Mouse (Mus musculus) MEL (cell line): ENCODE data around the gene Gmpr2. TPM values are rescaled to one million over a fixed set of nuclear protein-coding genes. Genes with fewer than 3 reads are reported as not detected.

Source experiments
- DNase-seq: peaks from one replicate; pipeline ENCODE4 v3.0.0; 2011; ENCODE audit warnings: low read depth, low spot score
- H3K27ac ChIP-seq: 2 replicates; pipeline ENCODE4 v1.5.1; 2012; ENCODE audit warnings: low read depth, mild to moderate bottlenecking, control low read depth, low read length, moderate library complexity; ENCODE audit not compliant: control insufficient read depth
- H3K27me3 ChIP-seq, 2 experiments: fragments of 150-350 bp in 1 of 2; sonication (generic) in 1 of 2; 2 replicates each; pipeline ENCODE4 v1.6.1; 2012; ENCODE audit warnings: low read length in 2 of 2, mild to moderate bottlenecking in 2 of 2, improper control_type of control experiment in 1 of 2, moderate library complexity in 1 of 2; ENCODE audit not compliant: insufficient read depth in 2 of 2, control insufficient read depth in 1 of 2
- H3K36me3 ChIP-seq, 2 experiments: 2 replicates each; pipeline ENCODE4 v1.6.1; 2012 to 2014; ENCODE audit warnings: low read length in 2 of 2, improper control_type of control experiment in 1 of 2, inconsistent platforms in 1 of 2, mild to moderate bottlenecking in 1 of 2; ENCODE audit not compliant: insufficient read depth in 2 of 2, control insufficient read depth in 1 of 2
- H3K4me1 ChIP-seq, 2 experiments: fragments of 150-350 bp in 1 of 2; sonication (generic) in 1 of 2; 2 replicates each; pipeline ENCODE4 v1.6.1; 2012; ENCODE audit warnings: low read length in 2 of 2, improper control_type of control experiment in 1 of 2, mild to moderate bottlenecking in 1 of 2; ENCODE audit not compliant: insufficient read depth in 2 of 2, control insufficient read depth in 1 of 2
- H3K4me3 ChIP-seq, 2 experiments: fragments of 150-350 bp in 1 of 2; sonication (generic) in 1 of 2; 2 replicates each; pipeline ENCODE4 v1.5.1; 2012; ENCODE audit warnings: low read depth in 2 of 2, low read length in 2 of 2, mild to moderate bottlenecking in 2 of 2, moderate library complexity in 2 of 2, control low read depth in 1 of 2, improper control_type of control experiment in 1 of 2; ENCODE audit not compliant: control insufficient read depth in 1 of 2, insufficient read depth in 1 of 2
- H3K79me2 ChIP-seq: 2 replicates; pipeline ENCODE4 v1.6.1; 2012; ENCODE audit warnings: mild to moderate bottlenecking, low read length, moderate library complexity; ENCODE audit not compliant: control insufficient read depth, poor library complexity, insufficient read depth
- H3K9ac ChIP-seq: 2 replicates; pipeline ENCODE4 v1.6.1; 2012; ENCODE audit warnings: low read depth, mild to moderate bottlenecking, control low read depth, low read length, moderate library complexity; ENCODE audit not compliant: control insufficient read depth, poor library complexity, severe bottlenecking
- H3K9me3 ChIP-seq: fragments of 150-350 bp; sonication (generic); replicated peaks from 2 replicates; pipeline ENCODE4 v1.6.1; 2012; ENCODE audit warnings: mild to moderate bottlenecking, low read length, improper control_type of control experiment, moderate library complexity; ENCODE audit not compliant: insufficient read depth
- BHLHE40 ChIP-seq: IDR thresholded peaks from 2 replicates; pipeline ENCODE4 v1.6.1; 2012; ENCODE audit warnings: low read depth, mild to moderate bottlenecking, inconsistent platforms, low read length, improper control_type of control experiment, borderline replicate concordance
- CHD1 ChIP-seq: IDR thresholded peaks from 2 replicates; pipeline ENCODE4 v1.6.1; 2012; ENCODE audit warnings: low read depth, mild to moderate bottlenecking, inconsistent platforms, low read length, improper control_type of control experiment
- CHD2 ChIP-seq: IDR thresholded peaks from 2 replicates; pipeline ENCODE4 v1.6.1; 2011; ENCODE audit warnings: low read length, improper control_type of control experiment
- CTCF ChIP-seq, 3 experiments: IDR thresholded peaks in 2 of 3; conservative IDR thresholded peaks in 1 of 3; 2 replicates each; pipeline ENCODE4 v1.5.1; 2011 to 2012; ENCODE audit warnings: low read length in 3 of 3, low read depth in 2 of 3, mild to moderate bottlenecking in 2 of 3, improper control_type of control experiment in 1 of 3, inconsistent platforms in 1 of 3, mixed read lengths in 1 of 3, moderate library complexity in 1 of 3; ENCODE audit not compliant: control insufficient read depth in 1 of 3, insufficient read depth in 1 of 3, poor library complexity in 1 of 3, severe bottlenecking in 1 of 3
- E2F4 ChIP-seq: IDR thresholded peaks from 2 replicates; pipeline ENCODE4 v1.6.1; 2011; ENCODE audit warnings: low read depth, low read length, improper control_type of control experiment, borderline replicate concordance
- ELF1 ChIP-seq: IDR thresholded peaks from 2 replicates; pipeline ENCODE4 v1.6.1; 2014; ENCODE audit warnings: low read depth, mild to moderate bottlenecking, inconsistent platforms, low read length, improper control_type of control experiment, moderate library complexity
- ETS1 ChIP-seq: IDR thresholded peaks from 2 replicates; pipeline ENCODE4 v1.6.1; 2012; ENCODE audit warnings: low read depth, mild to moderate bottlenecking, inconsistent platforms, low read length, improper control_type of control experiment, moderate library complexity
- GABPA ChIP-seq: IDR thresholded peaks from 2 replicates; pipeline ENCODE4 v1.6.1; 2012; ENCODE audit warnings: low read depth, mild to moderate bottlenecking, inconsistent platforms, low read length, improper control_type of control experiment, moderate library complexity
- GATA1 ChIP-seq: IDR thresholded peaks from 2 replicates; pipeline ENCODE4 v1.6.1; 2011; ENCODE audit warnings: low read depth, low read length, improper control_type of control experiment
- HCFC1 ChIP-seq: IDR thresholded peaks from 2 replicates; pipeline ENCODE4 v1.6.1; 2012; ENCODE audit warnings: low read depth, mild to moderate bottlenecking, inconsistent platforms, low read length, improper control_type of control experiment, moderate library complexity
- JUND ChIP-seq: IDR thresholded peaks from 2 replicates; pipeline ENCODE4 v1.6.1; 2011; ENCODE audit warnings: low read depth, mild to moderate bottlenecking, improper control_type of control experiment, low read length
- MAFK ChIP-seq: IDR thresholded peaks from 2 replicates; pipeline ENCODE4 v1.6.1; 2011; ENCODE audit warnings: low read depth, mild to moderate bottlenecking, low read length, improper control_type of control experiment, borderline replicate concordance
- MAX ChIP-seq: IDR thresholded peaks from 2 replicates; pipeline ENCODE4 v1.6.1; 2011; ENCODE audit warnings: low read length, improper control_type of control experiment
- MAZ ChIP-seq: IDR thresholded peaks from 2 replicates; pipeline ENCODE4 v1.6.1; 2012; ENCODE audit warnings: low read depth, mild to moderate bottlenecking, inconsistent platforms, low read length, improper control_type of control experiment
- MEF2A ChIP-seq: IDR thresholded peaks from 2 replicates; pipeline ENCODE4 v1.6.1; 2014; ENCODE audit warnings: low read depth, mild to moderate bottlenecking, inconsistent platforms, low read length, improper control_type of control experiment; ENCODE audit not compliant: poor library complexity, insufficient replicate concordance, severe bottlenecking; ENCODE audit errors: extremely low read depth
- MYC ChIP-seq: IDR thresholded peaks from 2 replicates; pipeline ENCODE4 v1.6.1; 2011; ENCODE audit warnings: low read depth, mild to moderate bottlenecking, low read length, improper control_type of control experiment, moderate library complexity
- NRF1 ChIP-seq: IDR thresholded peaks from 2 replicates; pipeline ENCODE4 v1.6.1; 2014; ENCODE audit warnings: low read depth, mild to moderate bottlenecking, inconsistent platforms, low read length, improper control_type of control experiment, moderate library complexity; ENCODE audit not compliant: poor library complexity, insufficient read depth, severe bottlenecking
- POLR2A ChIP-seq, 2 experiments: IDR thresholded peaks; 2 replicates each; pipeline ENCODE4 v1.6.1; 2011 to 2012; ENCODE audit warnings: low read length in 2 of 2, mild to moderate bottlenecking in 2 of 2, control low read depth in 1 of 2, improper control_type of control experiment in 1 of 2, low read depth in 1 of 2, moderate library complexity in 1 of 2; ENCODE audit not compliant: control insufficient read depth in 1 of 2, insufficient read depth in 1 of 2, poor library complexity in 1 of 2
- POLR2AphosphoS2 ChIP-seq: IDR thresholded peaks from 2 replicates; pipeline ENCODE4 v1.6.1; 2011; ENCODE audit warnings: low read length, improper control_type of control experiment
- POLR2AphosphoS5 ChIP-seq: IDR thresholded peaks from 2 replicates; pipeline ENCODE4 v1.6.1; 2012; ENCODE audit warnings: low read depth, borderline replicate concordance, mild to moderate bottlenecking, inconsistent platforms, low read length, moderate library complexity, mixed read lengths
- RAD21 ChIP-seq: IDR thresholded peaks from 2 replicates; pipeline ENCODE4 v1.6.1; 2011; ENCODE audit warnings: mild to moderate bottlenecking, low read depth, low read length, improper control_type of control experiment
- SMC3 ChIP-seq: IDR thresholded peaks from 2 replicates; pipeline ENCODE4 v1.6.1; 2011; ENCODE audit warnings: low read depth, low read length, improper control_type of control experiment
- TCF12 ChIP-seq: IDR thresholded peaks from 2 replicates; pipeline ENCODE4 v1.6.1; 2014; ENCODE audit warnings: low read depth, mild to moderate bottlenecking, inconsistent platforms, low read length, improper control_type of control experiment, moderate library complexity
- USF1 ChIP-seq: IDR thresholded peaks from 2 replicates; pipeline ENCODE4 v1.6.1; 2014; ENCODE audit warnings: low read depth, mild to moderate bottlenecking, inconsistent platforms, low read length, improper control_type of control experiment, moderate library complexity
- ZC3H11A ChIP-seq: IDR thresholded peaks from 2 replicates; pipeline ENCODE4 v1.6.1; 2012; ENCODE audit warnings: low read depth, mild to moderate bottlenecking, inconsistent platforms, low read length, improper control_type of control experiment
- ZKSCAN1 ChIP-seq: IDR thresholded peaks from 2 replicates; pipeline ENCODE4 v1.6.1; 2012; ENCODE audit warnings: low read depth, mild to moderate bottlenecking, inconsistent platforms, low read length, improper control_type of control experiment, moderate library complexity
- ZMIZ1 ChIP-seq: IDR thresholded peaks from 2 replicates; pipeline ENCODE4 v1.6.1; 2012; ENCODE audit warnings: low read depth, mild to moderate bottlenecking, inconsistent platforms, low read length, improper control_type of control experiment, moderate library complexity
- ZNF384 ChIP-seq: IDR thresholded peaks from 2 replicates; pipeline ENCODE4 v1.6.1; 2012; ENCODE audit warnings: low read depth, mild to moderate bottlenecking, inconsistent platforms, low read length, improper control_type of control experiment
- polyA plus RNA-seq, 2 experiments: library from polyadenylated mRNA; stranded (reverse) in 1 of 2; unstranded in 1 of 2; fragments of >175 nt in 1 of 2; fragments of >200 nt in 1 of 2; gene quantifications; 2 replicates each; pipeline versions ENCODE4 v1.2.1 to v1.2.4; 2012; ENCODE audit warnings: low replicate concordance in 2 of 2, low read depth in 1 of 2; ENCODE audit not compliant: insufficient read length in 2 of 2, insufficient read depth in 1 of 2, missing spikeins in 1 of 2
- total RNA-seq: library from RNA; depleted of rRNA; stranded (reverse); fragments of 300-350 nt; gene quantifications from 2 replicates; pipeline ENCODE4 v1.2.3, GENCODE M21; 2012

Gmpr2 gene
- total and polyA plus RNA-seq, 3 experiments, result 22.3 to 28.8 TPM; not detected in 1

GRCm38 (mm10) chr14:55642679-55643059 is 29.1 kb upstream of the Gmpr2 start:
- Histone ChIP-seq H3K36me3 (peaks cover 3 to 15% of the 10 kb centered on the region in 2 experiments; a peak in 3 of 4 replicates), H3K9me3 (no peaks in the 10 kb centered on the region), H3K27me3 (no peaks in the 10 kb centered on the region), H3K79me2 (peaks cover 42% of the 10 kb centered on the region), H3K4me1 (peaks cover 0 to 14% of the 10 kb centered on the region in 2 experiments; a peak in 2 of 4 replicates), H3K27ac (peak overlapping the region; percentile 86), H3K9ac (peak overlapping the region; percentile 87), H3K4me3 (peak overlapping the region; percentile 76 to 83)
- TF ChIP-seq CHD1 (no peak), ZC3H11A (no peak), ZKSCAN1 (no peak), CTCF (IDR thresholded peaks at IDR 0.05 in 2 of 3, conservative IDR thresholded peaks at IDR 0.05 in 1 of 3; ENCODE audit: control insufficient read depth in 1 of 3, insufficient read depth in 1 of 3, low read depth in 2 of 3, low read length in 3 of 3, poor library complexity in 1 of 3, severe bottlenecking in 1 of 3) (no peak), POLR2A (IDR thresholded peaks at IDR 0.05; ENCODE audit: control insufficient read depth in 1 of 2, insufficient read depth in 1 of 2, low read depth in 1 of 2, low read length in 2 of 2, poor library complexity in 1 of 2) (no peak), USF1 (no peak), ELF1 (no peak), POLR2AphosphoS2 (no peak), TCF12 (no peak), SMC3 (no peak), ZMIZ1 (no peak), MAFK (no peak), MEF2A (no peak), CHD2 (no peak), JUND (no peak)
- no peak for DNase-seq

DNA sequence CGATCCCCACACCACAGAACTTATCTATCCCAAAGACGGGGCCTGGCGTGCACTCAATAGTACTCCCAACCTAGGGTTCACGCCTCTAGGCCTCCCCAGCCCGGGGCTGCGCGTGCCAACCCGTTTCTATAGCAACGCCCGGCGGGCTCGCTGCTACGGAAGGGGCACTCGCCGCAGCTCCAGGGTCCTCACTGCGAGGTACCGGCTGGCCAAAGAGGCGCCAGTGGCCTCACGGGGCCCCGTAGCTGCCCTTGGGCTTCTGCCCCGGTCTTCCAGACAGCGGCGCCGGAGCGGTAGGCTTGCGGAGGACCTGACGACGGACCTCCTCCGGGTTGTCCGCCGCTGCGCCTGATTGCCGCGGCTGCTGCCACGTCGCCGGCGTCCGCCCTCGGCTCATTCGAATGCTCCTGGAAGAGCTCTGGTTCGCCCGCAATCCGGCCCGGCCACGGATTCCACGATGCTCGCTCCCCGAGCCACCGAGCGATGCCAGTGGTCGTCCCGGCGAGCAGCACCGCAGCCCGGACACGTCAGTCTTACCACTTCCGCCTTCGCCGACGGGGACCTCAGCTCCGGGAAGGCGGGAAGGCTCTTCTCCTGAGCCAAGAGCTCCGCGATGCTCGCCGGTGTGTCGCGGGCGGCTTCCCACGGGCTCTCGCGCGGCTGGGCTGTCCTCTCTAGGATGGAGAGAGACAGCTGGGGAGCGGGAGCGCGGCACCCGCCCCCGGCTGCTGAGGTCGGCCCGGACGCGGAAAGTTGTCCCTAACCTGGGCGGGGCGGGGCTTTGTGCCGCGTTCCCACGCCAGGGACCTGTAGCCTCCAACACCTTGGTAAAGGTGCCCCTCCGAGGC is 28.5 kb upstream of the Gmpr2 start, which contains the start of gene Tm9sf1:
Tm9sf1 (minus strand) TSS at position 747 of the 848 bp plus-strand sequence.
- Histone ChIP-seq H3K27me3 (no peaks in the 10 kb centered on the region), H3K36me3 (peaks cover 3 to 15% of the 10 kb centered on the region in 2 experiments; a peak in 3 of 4 replicates), H3K4me1 (peaks cover 0 to 14% of the 10 kb centered on the region in 2 experiments; a peak in 2 of 4 replicates), H3K4me3 (peak within 1 kb of the TSS; percentile 76 to 83), H3K9me3 (no peaks in the 10 kb centered on the region), H3K9ac (peak within 1 kb of the TSS; percentile 87), H3K79me2 (peaks cover 42% of the 10 kb centered on the region), H3K27ac (peak within 1 kb of the TSS; percentile 86)
- peak; percentile 93 for DNase-seq
- TF ChIP-seq ELF1 (peak; percentile 86), CHD2 (no peak), HCFC1 (peak; percentile 89), MYC (0 out of 2 replicates have a peak, but pooled peaks have one; percentile 29), ZNF384 (no peak), ETS1 (0 out of 2 replicates have a peak, but pooled peaks have one; percentile 4), E2F4 (no peak; the same call in 1 of the 2 replicates), POLR2AphosphoS5 (no peak), RAD21 (no peak), MAX (peak; percentile 99), BHLHE40 (no peak), USF1 (no peak), ZKSCAN1 (no peak), POLR2AphosphoS2 (peak; percentile 65; the same call in 1 of the 2 replicates), MAZ (no peak), MEF2A (no peak), GABPA (no peak), POLR2A (IDR thresholded peaks at IDR 0.05; ENCODE audit: control insufficient read depth in 1 of 2, insufficient read depth in 1 of 2, low read depth in 1 of 2, low read length in 2 of 2, poor library complexity in 1 of 2) (peak; percentile 55 to 71), NRF1 (no peak), CHD1 (no peak), GATA1 (no peak)
